Mouse (Mus musculus) CH12.LX (cell line): ENCODE data around the gene Olfr584. TPM values are rescaled to one million over a fixed set of nuclear protein-coding genes. Genes with fewer than 3 reads are reported as not detected.

Experiments
- DNase-seq: peaks from one replicate; pipeline ENCODE4 v3.0.0-alpha.2; 2013; ENCODE audit errors: extremely low read depth
- H3K27ac ChIP-seq: 2 replicates; pipeline ENCODE4 v1.5.1; 2012; ENCODE audit warnings: low read depth, mild to moderate bottlenecking, control low read depth, moderate library complexity; ENCODE audit not compliant: insufficient read depth
- H3K27me3 ChIP-seq: replicated peaks from 2 replicates; pipeline ENCODE3; 2012; ENCODE audit warnings: inconsistent platforms
- H3K36me3 ChIP-seq, 2 experiments: replicated peaks in 1 of 2; 2 replicates each; pipeline versions ENCODE3 to v1.6.1; 2012; ENCODE audit warnings: inconsistent platforms in 1 of 2, low read length in 1 of 2, mild to moderate bottlenecking in 1 of 2, mixed read lengths in 1 of 2, moderate library complexity in 1 of 2; ENCODE audit not compliant: control insufficient read depth in 1 of 2, insufficient read depth in 1 of 2
- H3K4me1 ChIP-seq, 2 experiments: 2 replicates each; pipeline ENCODE4 v1.6.1; 2012; ENCODE audit warnings: inconsistent platforms in 1 of 2, moderate library complexity in 1 of 2; ENCODE audit not compliant: insufficient read depth in 2 of 2, control insufficient read depth in 1 of 2
- H3K4me2 ChIP-seq: 2 replicates; pipeline ENCODE4 v1.6.1; 2012; ENCODE audit warnings: low read depth, mild to moderate bottlenecking, control low read depth; ENCODE audit not compliant: poor library complexity, insufficient read depth, severe bottlenecking
- H3K4me3 ChIP-seq, 3 experiments: fragments of 150-350 bp in 1 of 3; sonication (generic) in 1 of 3; replicated peaks in 1 of 3; 2 replicates each; pipeline versions ENCODE3 to v1.5.1; 2011 to 2012; ENCODE audit warnings: low read depth in 2 of 3, low read length in 2 of 3, mild to moderate bottlenecking in 2 of 3, moderate library complexity in 2 of 3, control low read depth in 1 of 3, improper control_type of control experiment in 1 of 3, inconsistent platforms in 1 of 3, mixed read lengths in 1 of 3; ENCODE audit not compliant: poor library complexity in 1 of 3
- H3K79me2 ChIP-seq: replicated peaks from 2 replicates; pipeline ENCODE4 v1.6.1; 2012; ENCODE audit warnings: mild to moderate bottlenecking, moderate library complexity; ENCODE audit not compliant: control insufficient read depth, poor library complexity, insufficient read depth, severe bottlenecking; ENCODE audit errors: extremely low read depth
- H3K9ac ChIP-seq: 2 replicates; pipeline ENCODE4 v1.6.1; 2012; ENCODE audit warnings: low read depth, mild to moderate bottlenecking, control low read depth, moderate library complexity; ENCODE audit not compliant: insufficient read depth
- H3K9me3 ChIP-seq: replicated peaks from 2 replicates; pipeline ENCODE3; 2012; ENCODE audit warnings: low read length, inconsistent platforms, mixed read lengths
- BHLHE40 ChIP-seq: IDR thresholded peaks from 2 replicates; pipeline ENCODE4 v1.6.1; 2011; ENCODE audit warnings: mild to moderate bottlenecking, low read depth, low read length, improper control_type of control experiment
- CTCF ChIP-seq, 2 experiments: IDR thresholded peaks in 1 of 2; conservative IDR thresholded peaks in 1 of 2; 2 replicates each; pipeline ENCODE4 v1.5.1; 2011 to 2012; ENCODE audit warnings: low read depth in 2 of 2, low read length in 2 of 2, improper control_type of control experiment in 1 of 2, inconsistent platforms in 1 of 2, mild to moderate bottlenecking in 1 of 2, moderate library complexity in 1 of 2
- E2F4 ChIP-seq: IDR thresholded peaks from 2 replicates; pipeline ENCODE4 v1.6.1; 2011; ENCODE audit warnings: low read depth, low read length, improper control_type of control experiment; ENCODE audit not compliant: insufficient replicate concordance
- ELF1 ChIP-seq: IDR thresholded peaks from 2 replicates; pipeline ENCODE4 v1.6.1; 2014; ENCODE audit warnings: low read depth, mild to moderate bottlenecking, inconsistent platforms, low read length, improper control_type of control experiment
- EP300 ChIP-seq: IDR thresholded peaks from 2 replicates; pipeline ENCODE4 v1.6.1; 2011; ENCODE audit warnings: low read length, improper control_type of control experiment
- JUN ChIP-seq: IDR thresholded peaks from 2 replicates; pipeline ENCODE4 v1.6.1; 2011; ENCODE audit warnings: low read depth, mild to moderate bottlenecking, low read length, improper control_type of control experiment, moderate library complexity; ENCODE audit not compliant: insufficient read depth
- JUND ChIP-seq: conservative IDR thresholded peaks from 2 replicates; pipeline ENCODE4 v1.6.1; 2011; ENCODE audit warnings: low read depth, low read length, improper control_type of control experiment
- KAT2A ChIP-seq: IDR thresholded peaks from 2 replicates; pipeline ENCODE4 v1.6.1; 2012; ENCODE audit warnings: low read length, improper control_type of control experiment, inconsistent platforms; ENCODE audit not compliant: insufficient replicate concordance
- MAZ ChIP-seq: IDR thresholded peaks from 2 replicates; pipeline ENCODE4 v1.6.1; 2012; ENCODE audit warnings: low read depth, mild to moderate bottlenecking, inconsistent platforms, low read length, improper control_type of control experiment, moderate library complexity
- MXI1 ChIP-seq: IDR thresholded peaks from 2 replicates; pipeline ENCODE4 v1.6.1; 2011; ENCODE audit warnings: mild to moderate bottlenecking, low read depth, low read length, improper control_type of control experiment
- NELFE ChIP-seq: IDR thresholded peaks from 2 replicates; pipeline ENCODE4 v1.6.1; 2011; ENCODE audit warnings: low read depth, low read length, improper control_type of control experiment
- NRF1 ChIP-seq: IDR thresholded peaks from 2 replicates; pipeline ENCODE4 v1.6.1; 2014; ENCODE audit warnings: low read depth, mild to moderate bottlenecking, inconsistent platforms, low read length, improper control_type of control experiment, moderate library complexity
- PAX5 ChIP-seq: IDR thresholded peaks from 2 replicates; pipeline ENCODE4 v1.6.1; 2012; ENCODE audit warnings: low read length, inconsistent platforms, mixed read lengths
- POLR2AphosphoS2 ChIP-seq: IDR thresholded peaks from 2 replicates; pipeline ENCODE4 v1.6.1; 2011; ENCODE audit warnings: low read depth, low read length, improper control_type of control experiment
- RAD21 ChIP-seq: IDR thresholded peaks from 2 replicates; pipeline ENCODE4 v1.6.1; 2011; ENCODE audit warnings: low read depth, mild to moderate bottlenecking, low read length, improper control_type of control experiment, moderate library complexity
- RCOR1 ChIP-seq: conservative IDR thresholded peaks from 2 replicates; pipeline ENCODE4 v1.6.1; 2012; ENCODE audit warnings: low read depth, mild to moderate bottlenecking, inconsistent platforms, low read length, improper control_type of control experiment
- SIN3A ChIP-seq: IDR thresholded peaks from 2 replicates; pipeline ENCODE4 v1.6.1; 2012; ENCODE audit warnings: low read length, improper control_type of control experiment, inconsistent platforms
- SMC3 ChIP-seq: IDR thresholded peaks from 2 replicates; pipeline ENCODE4 v1.6.1; 2011; ENCODE audit warnings: low read depth, low read length, improper control_type of control experiment
- TCF12 ChIP-seq: IDR thresholded peaks from 2 replicates; pipeline ENCODE4 v1.6.1; 2014; ENCODE audit warnings: low read depth, mild to moderate bottlenecking, inconsistent platforms, low read length, improper control_type of control experiment
- UBTF ChIP-seq: IDR thresholded peaks from 2 replicates; pipeline ENCODE4 v1.6.1; 2012; ENCODE audit warnings: low read depth, mild to moderate bottlenecking, inconsistent platforms, low read length, improper control_type of control experiment, moderate library complexity
- USF1 ChIP-seq: IDR thresholded peaks from 2 replicates; pipeline ENCODE4 v1.6.1; 2014; ENCODE audit warnings: low read depth, mild to moderate bottlenecking, inconsistent platforms, low read length, improper control_type of control experiment
- USF2 ChIP-seq: conservative IDR thresholded peaks from 2 replicates; pipeline ENCODE4 v1.6.1; 2011; ENCODE audit warnings: low read depth, low read length, improper control_type of control experiment
- ZKSCAN1 ChIP-seq: IDR thresholded peaks from 2 replicates; pipeline ENCODE4 v1.6.1; 2012; ENCODE audit warnings: low read depth, inconsistent platforms, low read length, improper control_type of control experiment, borderline replicate concordance
- ZNF384 ChIP-seq: IDR thresholded peaks from 2 replicates; pipeline ENCODE4 v1.6.1; 2012; ENCODE audit warnings: low read depth, low read length, improper control_type of control experiment, inconsistent platforms
- dilution Hi-C: fragments of 300-500 bp; cut with MboI; formaldehyde crosslinking; loops from 2 replicates; pipeline ENCODE4 v1.14.3; 2020; ENCODE audit warnings: low sequenced_read_pairs; ENCODE audit not compliant: extremely low pct_unique_long_range_greater_than_20kb, extremely low pct_ligation_motif_present
- in situ Hi-C: fragments of 300-500 bp; cut with MboI; formaldehyde crosslinking; loops from 3 replicates; pipeline ENCODE4 v1.14.3; 2019; ENCODE audit warnings: low sequenced_read_pairs, low pct_ligation_motif_present, low pct_unique_long_range_greater_than_20kb, mixed read lengths
- polyA plus RNA-seq: library from polyadenylated mRNA; unstranded; fragments of >175 nt; gene quantifications from 2 replicates; pipeline ENCODE4 v1.2.1, GENCODE M21; 2012; ENCODE audit warnings: low read depth; ENCODE audit not compliant: insufficient read length
- total RNA-seq, 2 experiments: library from RNA; depleted of rRNA; stranded (reverse); fragments of 300-350 nt in 1 of 2; fragments of >200 nt in 1 of 2; gene quantifications; 2 replicates each; pipeline ENCODE4 v1.2.3; 2012 to 2014

Olfr584 gene
- total and polyA plus RNA-seq, 3 experiments = not detected

GRCm38 (mm10) chr7:103097420-103097819, 15.7 kb downstream of the Olfr584 start, which contains the start of gene Olfr585:
Gene Olfr585, plus strand, starts transcription at chr7:103097720.
- Histone ChIP-seq H3K4me2 (no peak within 1 kb of the TSS), H3K9me3 (no peaks in the 10 kb centered on the region), H3K9ac (no peak within 1 kb of the TSS), H3K4me3 (no peak within 1 kb of the TSS), H3K27me3 (no peaks in the 10 kb centered on the region), H3K27ac (no peak within 1 kb of the TSS), H3K36me3 (no peaks in the 10 kb centered on the region), H3K79me2 (no peaks in the 10 kb centered on the region), H3K4me1 (no peaks in the 10 kb centered on the region)
- in situ Hi-C loops = no loop called here
- TF ChIP-seq JUND = no peak
- no peak for TF ChIP-seq KAT2A
- TF ChIP-seq NELFE = no peak
- TF ChIP-seq ZNF384 = no peak
- DNase-seq = no peak
- dilution Hi-C loops = no loop called here

GRCm38 (mm10) chr7:103119406-103119805, 37.7 kb downstream of the Olfr584 start:
- H3K27me3 ChIP-seq = no peaks in the 10 kb centered on the region

GRCm38 (mm10) chr7:103125538-103125937, 43.9 kb downstream of the Olfr584 start, which contains the start of gene Olfr586:
Gene Olfr586, minus strand, starts transcription at chr7:103125638.
- no peak within 1 kb of the TSS for H3K4me3 ChIP-seq
- no peak within 1 kb of the TSS for H3K4me2 ChIP-seq
- no peaks in the 10 kb centered on the region for H3K4me1 ChIP-seq
- H3K9ac ChIP-seq = no peak within 1 kb of the TSS
- TF ChIP-seq ZKSCAN1 = no peak
- TF ChIP-seq SMC3 = no peak
- no peak for TF ChIP-seq SIN3A
- TF ChIP-seq USF2 = no peak
- TF ChIP-seq RAD21 = no peak
- TF ChIP-seq POLR2AphosphoS2 = no peak
- TF ChIP-seq PAX5 = no peak
- TF ChIP-seq MAZ = no peak
- no peak for TF ChIP-seq MXI1
- TF ChIP-seq RCOR1 = no peak
- TF ChIP-seq EP300 = no peak
- TF ChIP-seq USF1 = no peak
- no peak for TF ChIP-seq E2F4
- TF ChIP-seq TCF12 = no peak
- no peaks in the 10 kb centered on the region for H3K27me3 ChIP-seq
- no peaks in the 10 kb centered on the region for H3K9me3 ChIP-seq
- dilution Hi-C loops = no loop called here
- DNase-seq = no peak
- in situ Hi-C loops = no loop called here
- H3K79me2 ChIP-seq = no peaks in the 10 kb centered on the region
- H3K27ac ChIP-seq = no peak within 1 kb of the TSS
- no peaks in the 10 kb centered on the region for H3K36me3 ChIP-seq

More at GRCm38 (mm10) chr7:103119406-103119805, 37.7 kb downstream of the Olfr584 start:
- no peak overlapping the region for H3K4me2 ChIP-seq
- no peak overlapping the region for H3K27ac ChIP-seq
- H3K9ac ChIP-seq = no peak overlapping the region
- in situ Hi-C loops (no loop called here), dilution Hi-C loops (no loop called here)
- H3K4me3 ChIP-seq = no peak overlapping the region
- H3K4me1 ChIP-seq = no peaks in the 10 kb centered on the region
- H3K79me2 ChIP-seq = no peaks in the 10 kb centered on the region
- H3K36me3 ChIP-seq = no peaks in the 10 kb centered on the region
- no peak for TF ChIP-seq BHLHE40
- TF ChIP-seq CTCF (conservative IDR thresholded peaks at IDR 0.05 in 1 of 2, IDR thresholded peaks at IDR 0.05 in 1 of 2; ENCODE audit: low read depth in 2 of 2, low read length in 2 of 2) = peak in 1 of 2 experiments; percentile 35; a peak in 2 of 4 replicates
- no peak for TF ChIP-seq NRF1
- TF ChIP-seq UBTF = no peak
- peak; percentile 42 for TF ChIP-seq RAD21
- TF ChIP-seq ELF1 = no peak
- TF ChIP-seq JUN = no peak
- TF ChIP-seq, all 38 proteins: peak for 2
- DNase-seq = peak; percentile 27
- no peaks in the 10 kb centered on the region for H3K9me3 ChIP-seq
